Mouse (Mus musculus): ENCODE results near the gene Ambra1.
A peak's percentile ranks its signal among the peaks of the same experiment; 100 is the strongest.

- TF ChIP-seq POLR2A (IDR thresholded peaks at IDR 0.05; ENCODE audit: extremely low read depth, insufficient read depth, low read length): no peak
- TF ChIP-seq CTCF (IDR thresholded peaks at IDR 0.05; ENCODE audit: extremely low read depth, insufficient read depth, low read length): peak; percentile 6; the same call in 1 of the 2 replicates
Measured at GRCm38 (mm10) chr2:91942356-91942755, 212.4 kb downstream of the Ambra1 start.
